Mouse (Mus musculus): ENCODE results near the gene Rps16. TPM values are rescaled to one million over a fixed set of nuclear protein-coding genes. Genes with fewer than 3 reads are reported as not detected.

Gene Rps16
- polyA plus RNA-seq, 1 experiment: 4,542 TPM

- Histone ChIP-seq H3K4me2 (ENCODE audit: low read depth) (no peak overlapping the region), H3K4me3 (no peak overlapping the region), H3K36me3 (ENCODE audit: control insufficient read depth, insufficient read depth) (peaks cover 30% of the 10 kb centered on the region), H3K27me3 (ENCODE audit: control insufficient read depth, insufficient read depth, insufficient read length) (no peaks in the 10 kb centered on the region), H3K79me2 (ENCODE audit: control insufficient read depth, insufficient read depth) (no peaks in the 10 kb centered on the region), H3ac (ENCODE audit: control insufficient read depth, insufficient read length) (no peak overlapping the region)
- TF ChIP-seq CEBPB (IDR thresholded peaks at IDR 0.05; ENCODE audit: insufficient read depth, poor library complexity, severe bottlenecking) (no peak), USF1 (IDR thresholded peaks at IDR 0.05; ENCODE audit: low read depth) (no peak), MYOD1 (IDR thresholded peaks at IDR 0.05; ENCODE audit: control insufficient read depth in 1 of 3, insufficient read length in 2 of 3, low read depth in 2 of 3) (no peak), E2F4 (IDR thresholded peaks at IDR 0.05; ENCODE audit: insufficient read depth) (no peak), MAX (IDR thresholded peaks at IDR 0.05; ENCODE audit: low read depth) (no peak), TCF12 (IDR thresholded peaks at IDR 0.05; ENCODE audit: insufficient read depth, poor library complexity, severe bottlenecking) (no peak), POLR2AphosphoS2 (IDR thresholded peaks at IDR 0.05; ENCODE audit: insufficient read length, low read depth) (no peak), MYOG (IDR thresholded peaks at IDR 0.05; ENCODE audit: control insufficient read depth in 1 of 3, insufficient read depth in 1 of 3, insufficient read length in 2 of 3, low read depth in 2 of 3) (no peak), TCF3 (IDR thresholded peaks at IDR 0.05; ENCODE audit: insufficient read length, low read depth) (no peak), REST (IDR thresholded peaks at IDR 0.05; ENCODE audit: insufficient read depth, insufficient read length) (no peak), POLR2A (IDR thresholded peaks at IDR 0.05; ENCODE audit: insufficient read length, low read depth) (no peak), SRF (IDR thresholded peaks at IDR 0.05; ENCODE audit: control insufficient read depth, insufficient read length, low read depth) (no peak)
Measured at GRCm38 (mm10) chr7:28401942-28402341, 51.5 kb downstream of the Rps16 start.

Other genes starting within 250 kb of the Rps16 start
- 0.11 TPM for gene 9530053A07Rik, start 221.2 kb upstream of the Rps16 start, polyA plus RNA-seq (2012; fragmentation: generic; extraction: Trizol)
- 155 TPM for gene Fbl, start 180.9 kb upstream of the Rps16 start, polyA plus RNA-seq (2012; fragmentation: generic; extraction: Trizol)
- 25.1 TPM for gene Dyrk1b, start 171.2 kb upstream of the Rps16 start, polyA plus RNA-seq (2012; fragmentation: generic; extraction: Trizol)
- gene Eid2, start 82.8 kb upstream of the Rps16 start, polyA plus RNA-seq (2012; fragmentation: generic; extraction: Trizol): 6.5 TPM
- 6.1 TPM for gene Eid2b, start 72.9 kb upstream of the Rps16 start, polyA plus RNA-seq (2012; fragmentation: generic; extraction: Trizol)
- not detected for gene Selenov, start 59.5 kb upstream of the Rps16 start, polyA plus RNA-seq (2012; fragmentation: generic; extraction: Trizol)
- 0.02 TPM for gene Dll3, start 48.4 kb upstream of the Rps16 start, polyA plus RNA-seq (2012; fragmentation: generic; extraction: Trizol)
- gene Timm50, start 38.6 kb upstream of the Rps16 start, polyA plus RNA-seq (2012; fragmentation: generic; extraction: Trizol): 83.6 TPM
- gene Supt5, start 11.9 kb upstream of the Rps16 start, polyA plus RNA-seq (2012; fragmentation: generic; extraction: Trizol): 84.2 TPM
- gene Plekhg2, start 21.9 kb downstream of the Rps16 start, polyA plus RNA-seq (2012; fragmentation: generic; extraction: Trizol): 15.8 TPM
- gene Zfp36, start 29.6 kb downstream of the Rps16 start, polyA plus RNA-seq (2012; fragmentation: generic; extraction: Trizol): 7.5 TPM
- gene Med29, start 42.1 kb downstream of the Rps16 start, polyA plus RNA-seq (2012; fragmentation: generic; extraction: Trizol): 34.2 TPM
- 34.3 TPM for gene Paf1, start 42.3 kb downstream of the Rps16 start, polyA plus RNA-seq (2012; fragmentation: generic; extraction: Trizol)
- gene Gmfg, start 86.8 kb downstream of the Rps16 start, polyA plus RNA-seq (2012; fragmentation: generic; extraction: Trizol): not detected
- gene Lrfn1, start 101.3 kb downstream of the Rps16 start, polyA plus RNA-seq (2012; fragmentation: generic; extraction: Trizol): not detected
- not detected for gene Ifnl2, start 159.8 kb downstream of the Rps16 start, polyA plus RNA-seq (2012; fragmentation: generic; extraction: Trizol)
- gene Ifnl3, start 172.2 kb downstream of the Rps16 start, polyA plus RNA-seq (2012; fragmentation: generic; extraction: Trizol): not detected
- gene Sycn, start 190.2 kb downstream of the Rps16 start, polyA plus RNA-seq (2012; fragmentation: generic; extraction: Trizol): not detected
- 0.07 TPM for gene Nccrp1, start 196.6 kb downstream of the Rps16 start, polyA plus RNA-seq (2012; fragmentation: generic; extraction: Trizol)
- gene Samd4b, start 247.5 kb downstream of the Rps16 start, polyA plus RNA-seq (2012; fragmentation: generic; extraction: Trizol): 29.4 TPM
- 27.5 TPM for gene Pak4, start 247.5 kb downstream of the Rps16 start, polyA plus RNA-seq (2012; fragmentation: generic; extraction: Trizol)